Mouse (Mus musculus) spleen, postnatal 10 days (tissue): Measurements from ENCODE around the gene 4933407L21Rik.
"Not testable (repeated sequence)": the region's sequence is repeated elsewhere in the genome, so short reads cannot be mapped to it uniquely, and the experiment has no call there.

Source experiments
- DNase-seq, 2 experiments: peaks; one replicate each; pipeline ENCODE4 v3.0.0; 2021 to 2022; ENCODE audit warnings: low spot score in 2 of 2

The 4933407L21Rik gene

DNA sequence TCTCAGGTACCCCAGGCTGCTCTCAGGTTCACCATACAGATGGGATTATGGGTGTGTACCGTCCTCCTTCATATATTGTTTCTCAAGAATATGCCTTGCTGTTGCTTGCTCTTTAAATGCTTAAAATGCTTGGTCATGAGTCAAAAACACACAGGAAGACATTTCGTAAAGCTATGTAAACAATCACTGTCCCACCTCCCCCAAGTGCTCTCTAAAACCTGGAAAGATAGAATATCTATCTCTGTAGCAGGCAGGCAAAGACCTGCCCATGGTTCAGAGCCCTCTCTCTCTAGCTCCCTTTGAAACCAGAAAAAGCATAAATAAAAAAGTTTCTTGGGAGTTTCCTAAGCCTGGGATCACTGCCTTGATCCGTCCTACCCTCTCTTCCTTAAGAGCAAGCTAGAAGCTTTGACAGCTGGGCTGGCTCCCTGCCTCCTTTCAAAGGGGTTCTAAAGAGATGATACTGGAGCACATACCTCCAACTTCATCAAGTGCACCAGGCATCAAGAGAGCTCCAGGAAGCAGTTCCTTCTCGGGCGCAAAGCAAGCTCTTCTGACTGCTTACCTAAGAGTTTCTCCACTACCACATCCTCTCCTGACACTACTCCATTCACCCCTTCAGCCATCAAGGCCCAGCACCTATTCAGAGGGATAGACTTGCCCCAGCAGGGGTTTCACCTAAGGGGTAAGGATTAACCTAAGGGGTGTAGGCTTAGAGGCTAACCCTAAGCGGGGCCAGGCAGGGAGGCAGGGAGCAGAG is 31.0 kb downstream of the 4933407L21Rik start:
- no peak for DNase-seq

DNA sequence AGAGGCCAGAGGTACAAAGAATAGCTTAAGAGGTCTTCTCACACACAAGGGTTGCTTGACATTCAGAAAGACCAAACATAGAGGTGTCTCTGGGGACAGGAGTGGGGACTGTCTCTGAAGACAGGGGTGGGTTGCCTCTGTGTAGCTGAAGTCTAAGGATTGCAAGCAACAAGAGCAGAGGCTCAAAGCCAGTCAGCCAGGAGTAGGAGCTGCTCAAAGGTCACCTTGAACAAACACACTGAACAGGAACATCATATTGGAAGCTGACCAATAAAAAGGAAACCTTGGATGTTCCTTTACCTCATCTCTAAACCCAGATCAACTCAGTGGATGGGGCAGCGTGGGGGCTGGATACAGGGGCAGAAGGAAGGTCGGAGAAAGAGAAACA is 31.6 kb downstream of the 4933407L21Rik start:
- no peak for DNase-seq

DNA sequence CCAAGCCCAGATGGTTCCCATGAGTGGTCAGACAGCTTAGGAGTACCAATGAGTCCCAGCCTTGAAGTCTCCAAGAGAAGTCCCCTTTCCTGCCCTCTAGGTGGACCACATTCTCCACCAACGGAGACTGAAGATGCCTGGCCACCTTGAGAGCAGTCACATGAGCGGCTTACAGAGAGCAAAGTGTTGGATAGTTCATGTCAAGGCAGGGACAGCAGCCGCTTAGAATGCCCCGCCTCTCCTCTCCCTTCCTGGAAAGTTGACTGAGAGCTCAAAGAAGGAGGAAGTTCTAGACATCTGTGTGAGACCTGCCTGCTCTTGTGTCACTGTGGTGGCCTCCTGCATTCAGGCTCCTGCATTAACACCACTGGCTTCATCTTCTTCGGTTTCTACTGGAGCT is 32.6 kb downstream of the 4933407L21Rik start, which contains the start of gene Gpr55:
Gpr55 (minus strand) TSS at position 135 of the 400 bp plus-strand sequence.
- no peak for DNase-seq

DNA sequence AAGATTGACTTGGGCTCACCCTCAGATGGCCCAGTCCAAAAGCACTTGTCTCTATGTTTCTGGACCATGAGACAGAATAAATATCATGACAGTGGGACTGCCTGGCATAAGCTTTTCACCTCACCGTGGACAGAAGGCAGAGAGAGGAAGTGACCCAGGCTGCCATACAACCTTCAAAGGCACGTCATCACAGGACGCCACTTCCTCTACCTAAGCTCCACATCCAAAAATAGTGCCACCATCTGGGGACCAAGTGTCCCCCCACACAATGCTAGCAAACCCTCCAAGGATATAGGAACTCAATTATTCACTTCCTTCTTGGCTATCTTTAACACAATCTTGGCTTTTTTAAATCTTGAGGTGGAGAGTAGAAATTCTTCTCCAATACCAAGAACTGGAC is 33.8 kb downstream of the 4933407L21Rik start:
- DNase-seq, result no peak

DNA sequence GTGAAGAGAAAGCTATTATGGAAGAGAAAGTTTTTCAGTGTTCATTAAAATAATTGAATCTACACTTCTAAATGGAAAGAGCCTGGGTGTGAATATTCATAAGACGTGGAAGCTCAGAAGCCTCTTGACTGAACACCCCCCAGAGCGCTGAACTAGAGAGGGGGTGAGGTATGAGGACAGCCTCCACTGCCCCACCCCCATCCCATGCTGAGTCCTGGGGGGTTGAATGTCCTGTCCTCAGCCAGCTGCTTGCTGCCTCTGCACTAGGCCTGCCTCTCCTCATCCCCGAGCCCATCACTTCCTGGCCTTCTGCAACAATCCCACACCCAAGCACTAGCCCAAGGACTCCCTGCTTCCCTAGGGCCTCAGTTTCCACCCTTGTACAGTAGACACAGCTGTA is 37.6 kb downstream of the 4933407L21Rik start:
- no peak for DNase-seq

DNA sequence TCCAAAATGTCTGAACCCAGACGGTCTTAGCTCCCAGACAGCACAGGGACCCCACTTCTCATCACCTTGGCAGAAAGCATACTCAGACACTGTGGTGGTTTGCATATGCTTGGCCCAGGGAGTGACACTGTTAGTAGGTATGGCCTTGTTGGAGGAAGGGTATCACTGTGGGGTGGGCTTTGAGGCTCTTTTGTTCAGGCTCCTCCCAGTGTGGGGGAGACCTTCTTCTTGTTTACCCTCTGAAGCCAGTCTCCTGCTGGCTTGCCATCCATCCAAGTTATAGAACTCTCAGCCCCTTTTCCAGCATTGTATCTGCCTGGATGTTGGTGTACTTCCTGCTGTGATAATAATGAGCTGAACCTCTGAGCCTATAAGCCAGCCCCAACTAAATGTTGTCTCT is 40.8 kb downstream of the 4933407L21Rik start:
- no peak for DNase-seq

DNA sequence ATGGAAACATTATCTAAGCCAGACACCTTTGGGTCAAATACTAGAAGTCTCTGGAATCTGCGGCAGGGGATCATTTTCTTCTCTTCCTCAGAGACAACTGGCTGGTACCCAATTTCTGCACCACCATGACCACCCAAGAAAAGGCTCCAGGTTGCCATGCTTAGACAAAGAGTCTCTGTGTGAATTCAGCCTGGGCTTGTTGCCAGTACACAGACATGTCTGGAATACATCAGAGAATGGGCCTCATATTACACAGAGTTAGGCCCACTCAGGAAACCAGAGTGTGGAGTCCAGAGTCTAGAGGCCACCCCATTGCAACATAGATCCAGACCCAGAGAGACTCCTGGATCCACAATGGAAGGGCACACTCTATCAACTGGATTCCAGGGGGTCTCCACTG is 41.2 kb downstream of the 4933407L21Rik start:
- DNase-seq, result no peak

DNA sequence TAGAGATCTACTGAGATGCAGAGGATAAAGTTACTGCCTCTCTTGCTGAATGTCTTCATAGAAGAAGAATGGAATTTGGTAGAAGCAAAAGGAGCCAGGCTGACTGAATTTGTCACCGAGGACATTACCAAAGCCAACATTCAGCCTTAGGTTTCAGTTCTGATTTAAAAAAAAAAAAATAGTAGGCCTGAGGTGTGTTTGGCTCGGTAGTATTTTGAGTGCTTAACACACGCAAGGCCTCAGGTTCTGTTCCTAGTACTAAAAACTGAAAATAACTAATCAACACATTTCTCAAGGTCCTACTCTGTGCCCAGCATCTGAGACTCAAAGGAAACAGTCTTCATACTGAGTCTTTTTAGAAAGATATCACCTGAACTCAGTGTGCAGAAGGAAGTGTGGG is 42.8 kb downstream of the 4933407L21Rik start:
- DNase-seq, result no peak

DNA sequence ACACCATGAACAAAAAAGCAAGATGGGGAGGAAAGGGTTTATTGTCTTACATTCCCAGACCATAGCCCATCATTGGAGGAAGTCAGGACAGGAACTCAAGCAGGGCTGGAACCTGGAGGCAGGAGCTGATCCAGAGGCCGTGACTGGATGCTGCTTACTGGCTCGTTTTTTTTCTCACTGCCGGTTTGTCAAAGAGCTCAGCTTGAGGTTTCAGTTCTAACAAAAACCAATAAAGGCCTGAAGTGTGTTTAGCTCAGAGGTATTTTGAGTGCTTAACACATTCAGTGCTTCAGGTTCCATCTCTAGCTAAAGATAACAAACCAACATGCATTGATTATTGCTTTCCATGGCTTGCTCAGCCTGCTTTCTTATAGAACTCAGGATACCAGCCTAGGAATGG is 44.1 kb downstream of the 4933407L21Rik start:
- no peak for DNase-seq

DNA sequence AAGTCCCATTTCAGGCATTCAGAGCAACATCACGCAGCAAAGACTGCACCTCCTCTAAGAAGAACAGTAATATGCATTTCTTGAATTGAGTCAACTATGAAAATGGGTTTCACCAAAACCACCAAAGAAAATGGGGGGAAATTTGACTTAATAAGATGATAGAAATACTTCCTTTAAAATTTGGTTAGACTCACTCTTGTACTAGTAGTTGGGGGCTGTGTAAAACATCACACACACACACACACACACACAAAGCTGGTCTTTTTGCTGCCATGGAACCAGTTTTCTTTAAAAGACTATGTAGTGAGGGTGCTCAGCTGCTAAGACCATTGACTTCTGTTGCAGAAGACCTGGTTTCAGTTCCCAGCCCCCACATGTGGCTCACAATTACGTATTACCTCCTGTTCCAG is 45.2 kb downstream of the 4933407L21Rik start:
- no peak for DNase-seq

DNA sequence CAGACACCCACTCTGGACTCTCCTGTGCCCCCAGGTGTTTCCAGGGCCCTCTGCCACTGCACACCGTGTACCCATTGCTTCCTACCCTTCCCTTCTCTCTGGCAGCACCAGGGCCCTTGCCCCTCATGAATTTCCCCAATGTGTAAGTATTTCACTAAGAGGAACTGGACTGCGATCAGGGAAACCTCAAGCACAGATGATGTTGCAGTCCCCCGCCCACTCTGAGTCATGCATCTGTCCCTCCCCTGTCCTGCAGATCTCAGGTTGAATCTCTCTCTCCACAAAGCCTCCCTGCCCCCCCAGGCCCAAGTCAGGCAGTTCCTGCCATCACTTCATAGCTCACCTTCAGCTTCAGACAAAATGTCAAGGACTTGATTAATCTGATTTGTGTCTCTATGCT is 49.4 kb downstream of the 4933407L21Rik start:
- DNase-seq, result no peak

DNA sequence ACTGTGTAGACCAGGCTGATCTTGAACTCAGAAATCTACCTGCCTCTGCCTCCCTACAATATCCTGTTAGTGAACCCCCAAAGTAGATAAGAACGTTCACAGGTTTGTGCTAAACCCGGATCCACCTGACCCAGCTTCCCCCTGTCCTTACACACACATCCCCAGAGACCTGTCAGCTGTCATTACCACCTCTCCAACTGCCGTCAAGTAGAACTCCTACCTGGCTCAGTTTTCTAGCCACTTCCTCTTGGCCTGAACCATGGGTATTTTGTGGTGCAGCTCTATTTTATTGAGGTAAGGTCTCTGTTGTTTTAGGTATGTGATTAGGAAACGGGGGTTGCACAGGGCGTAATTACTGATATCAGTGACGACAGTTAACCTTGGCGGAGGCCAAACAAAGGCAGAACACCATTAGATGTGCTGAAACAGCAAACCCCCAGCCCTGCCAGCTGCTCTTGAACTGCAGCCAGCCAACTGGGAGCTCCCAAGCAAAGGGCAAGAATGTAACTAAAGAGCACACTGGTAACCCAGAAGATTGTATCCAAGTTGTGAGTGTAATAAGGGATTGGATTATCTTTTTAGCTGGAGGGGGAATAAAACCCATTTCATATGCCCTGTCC is 53.6 kb downstream of the 4933407L21Rik start:
- no peak for DNase-seq

DNA sequence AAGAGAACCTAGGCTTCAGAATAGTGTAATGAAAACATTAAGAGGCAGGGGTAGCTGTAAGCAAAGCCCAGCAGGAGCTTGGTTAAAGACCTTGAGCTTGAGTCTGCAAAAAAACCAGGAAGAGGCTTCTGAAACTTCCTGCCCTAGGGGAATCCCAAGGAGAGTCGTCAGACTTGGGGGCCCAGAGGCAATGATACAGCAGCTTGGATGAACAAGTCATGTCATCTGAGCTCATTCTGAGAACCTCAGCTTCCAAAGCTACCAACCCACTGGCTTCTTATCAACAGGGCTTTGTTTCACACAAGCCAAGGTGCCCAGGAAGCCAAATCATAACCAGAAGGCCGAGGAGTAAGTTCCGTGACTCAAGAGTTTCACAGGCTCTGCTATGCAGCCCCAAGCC is 57.5 kb downstream of the 4933407L21Rik start:
- no peak for DNase-seq

DNA sequence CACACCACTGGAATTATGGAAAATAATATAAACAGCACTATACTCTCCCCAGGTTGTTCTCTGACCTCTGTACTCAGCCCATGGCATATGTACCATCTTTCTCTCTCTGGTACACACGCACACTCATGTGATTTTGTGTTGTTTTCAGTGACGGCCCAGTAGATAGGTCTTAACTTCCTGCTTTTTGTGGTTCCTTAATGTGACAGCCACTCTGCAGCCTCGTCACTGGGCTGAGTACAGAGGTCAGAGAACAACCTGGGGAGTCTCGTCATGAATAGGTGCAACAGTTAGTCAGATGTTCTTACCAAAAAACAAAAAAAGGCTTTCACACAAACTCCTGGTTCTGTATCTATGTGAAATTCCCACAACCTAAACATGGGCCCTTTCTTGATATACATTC is 60.1 kb downstream of the 4933407L21Rik start:
- no peak for DNase-seq

DNA sequence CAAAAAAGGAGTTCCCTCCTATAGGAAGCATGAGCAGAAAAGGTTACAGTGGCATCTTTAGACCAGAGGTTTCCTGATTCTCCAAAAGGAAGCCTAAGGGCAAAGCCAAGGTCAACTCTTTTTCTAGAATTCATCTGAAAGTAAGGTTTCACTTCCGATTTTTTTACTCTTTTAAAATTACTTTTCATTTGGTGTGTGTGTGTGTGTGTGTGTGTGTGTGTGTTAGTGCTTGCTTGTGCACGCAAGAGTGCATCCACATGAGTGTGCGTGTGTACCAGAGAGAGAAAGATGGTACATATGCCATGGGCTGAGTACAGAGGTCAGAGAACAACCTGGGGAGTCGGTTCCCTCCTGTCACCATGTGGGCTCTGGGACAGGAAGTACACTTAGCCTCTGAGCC is 60.6 kb downstream of the 4933407L21Rik start:
- not testable (repeated sequence) for DNase-seq
